Mouse (Mus musculus): ENCODE data around the gene B430305J03Rik. TPM values are rescaled to one million over a fixed set of nuclear protein-coding genes. Genes with fewer than 3 reads are reported as not detected.

Gene B430305J03Rik
- not detected in 2 replicates for polyA plus RNA-seq (2015; fragmentation: Nextera tagmentation; extraction: Ambion mirVana)

DNA sequence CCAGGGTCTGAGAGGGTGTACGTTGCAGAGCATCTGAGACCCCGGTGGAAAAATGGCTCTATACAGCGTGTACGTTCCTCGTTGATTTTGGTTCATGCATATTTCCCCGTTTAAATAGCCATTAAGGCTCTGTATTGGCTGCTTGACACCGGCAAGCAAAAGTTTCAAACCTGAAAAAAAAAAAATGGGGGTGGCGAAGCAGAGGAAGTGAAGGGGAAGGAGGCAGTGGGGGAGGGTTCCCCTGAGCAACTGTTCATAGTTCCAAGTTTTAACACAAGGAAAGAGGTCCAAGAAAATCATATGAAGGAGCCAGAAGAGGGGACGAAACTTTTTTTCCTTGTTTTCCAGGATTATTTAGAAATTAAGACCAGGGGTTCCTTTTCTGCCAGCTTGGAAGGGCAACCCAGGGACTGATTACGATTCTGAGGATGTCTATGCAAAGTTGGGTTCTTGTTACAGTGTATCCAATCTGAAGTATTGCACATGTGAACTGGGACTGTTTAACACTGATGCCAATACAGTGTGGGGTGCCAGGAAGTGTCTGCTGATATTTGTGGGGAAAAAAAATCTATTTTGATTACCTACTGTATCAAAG, at the start of gene B430305J03Rik:
Gene B430305J03Rik (minus strand): TSS at position 173 of the 595 bp plus-strand sequence.

DNA sequence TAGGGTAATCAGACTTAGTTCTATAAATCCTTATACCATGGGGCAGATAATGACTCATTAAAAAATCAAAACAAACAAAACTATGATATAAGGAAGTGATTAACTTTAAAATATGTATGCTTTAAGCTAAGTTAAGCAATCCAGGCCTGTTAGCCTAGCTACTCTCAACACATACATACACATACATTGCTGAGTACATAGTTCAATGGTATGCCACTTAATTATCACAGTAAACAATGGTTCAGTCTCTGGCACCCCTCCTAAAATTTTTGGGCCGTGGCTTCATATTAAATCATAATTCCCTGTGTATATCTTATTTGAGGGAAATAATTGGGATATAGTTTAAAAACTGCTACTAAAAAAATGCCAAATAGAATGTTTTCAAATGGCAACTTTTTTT, 4.4 kb downstream of the B430305J03Rik start, which contains the start of gene Rap2b:
Gene Rap2b (plus strand): TSS at position 301 of the 400 bp plus-strand sequence.

Other genes starting within 250 kb of the B430305J03Rik start
- gene Rap2b, start 4.3 kb downstream of the B430305J03Rik start, polyA plus RNA-seq (2015; fragmentation: Nextera tagmentation; extraction: Ambion mirVana) = 11.7 and 12.7 TPM in 2 replicates